Mouse (Mus musculus): Measurements from ENCODE around the gene Ablim1.

GRCm38 (mm10) chr19:57352337-57352935 lies 37.7 kb upstream of the Ablim1 start:
- TF ChIP-seq CTCF (IDR thresholded peaks at IDR 0.05; ENCODE audit: control insufficient read depth, insufficient read depth, insufficient read length) (no peak), MYOG (IDR thresholded peaks at IDR 0.05; ENCODE audit: control insufficient read depth, extremely low read depth, insufficient read length) (no peak), USF1 (IDR thresholded peaks at IDR 0.05; ENCODE audit: low read depth) (no peak)

Measured in C2C12 (cell line).